Mouse (Mus musculus): ENCODE results near the gene Gm37240. TPM values are rescaled to one million over a fixed set of nuclear protein-coding genes. Genes with fewer than 3 reads are reported as not detected.

Gene Gm37240
- polyA plus RNA-seq, 1 experiment from 2014 or later, result 11.4 TPM

- no peaks in the 10 kb centered on the region for H3K9me3 ChIP-seq (replicated peaks; ENCODE audit: control insufficient read depth, low read length)
- 66% methylated on average over 1 of the region's 1 CpGs for WGBS
- H3K4me3 ChIP-seq (replicated peaks; ENCODE audit: low read length), result no peak overlapping the region
- peak overlapping the region; percentile 48; the same call in 1 of the 2 replicates for H3K27ac ChIP-seq (ENCODE audit: low read length)
- no peaks in the 10 kb centered on the region for H3K36me3 ChIP-seq (ENCODE audit: control insufficient read depth, insufficient read depth, low read length)
- H3K9ac ChIP-seq (ENCODE audit: low read length), result no peak overlapping the region
- ATAC-seq (ENCODE audit: insufficient read depth, low FRiP score), result peak; percentile 62; the same call in 1 of the 2 replicates
- no peak overlapping the region for H3K4me2 ChIP-seq (ENCODE audit: low read depth, low read length)
- H3K4me1 ChIP-seq (ENCODE audit: control insufficient read depth, insufficient read depth, low read length), result no peaks in the 10 kb centered on the region; the same call in 1 of the 2 replicates
- no peaks in the 10 kb centered on the region for H3K27me3 ChIP-seq (ENCODE audit: control insufficient read depth, insufficient read depth, low read length)
These were observed 963.6 kb downstream of the Gm37240 start for GRCm38 (mm10) chr3:84923670-84924069.

GRCm38 (mm10) chr3:84923256-84923655 is 964.1 kb downstream of the Gm37240 start:
- peak overlapping the region; percentile 48; the same call in 1 of the 2 replicates for H3K27ac ChIP-seq (ENCODE audit: low read length)
- H3K27me3 ChIP-seq (ENCODE audit: control insufficient read depth, insufficient read depth, low read length), result no peaks in the 10 kb centered on the region
- no peaks in the 10 kb centered on the region for H3K9me3 ChIP-seq (replicated peaks; ENCODE audit: control insufficient read depth, low read length)
- no peak overlapping the region for H3K9ac ChIP-seq (ENCODE audit: low read length)
- peaks cover 3% of the 10 kb centered on the region for H3K4me1 ChIP-seq (ENCODE audit: control insufficient read depth, insufficient read depth, low read length)
- WGBS, result 76% methylated on average over 1 of the region's 1 CpGs
- ATAC-seq (ENCODE audit: insufficient read depth, low FRiP score), result no peak
- H3K4me3 ChIP-seq (replicated peaks; ENCODE audit: low read length), result no peak overlapping the region
- no peak overlapping the region for H3K4me2 ChIP-seq (ENCODE audit: low read depth, low read length)
- H3K36me3 ChIP-seq (ENCODE audit: control insufficient read depth, insufficient read depth, low read length), result no peaks in the 10 kb centered on the region

GRCm38 (mm10) chr3:84921704-84922420 is 965.5 kb downstream of the Gm37240 start:
- Histone ChIP-seq H3K4me3 (replicated peaks; ENCODE audit: low read length) (no peak overlapping the region), H3K36me3 (ENCODE audit: control insufficient read depth, insufficient read depth, low read length) (no peaks in the 10 kb centered on the region), H3K4me2 (ENCODE audit: low read depth, low read length) (no peak overlapping the region), H3K27me3 (ENCODE audit: control insufficient read depth, insufficient read depth, low read length) (no peaks in the 10 kb centered on the region), H3K27ac (ENCODE audit: low read length) (no peak overlapping the region), H3K9me3 (replicated peaks; ENCODE audit: control insufficient read depth, low read length) (no peaks in the 10 kb centered on the region), H3K4me1 (ENCODE audit: control insufficient read depth, insufficient read depth, low read length) (peaks cover 6% of the 10 kb centered on the region), H3K9ac (ENCODE audit: low read length) (no peak overlapping the region)
- no peak for ATAC-seq (ENCODE audit: insufficient read depth, low FRiP score)
- 67% methylated on average over 6 of the region's 6 CpGs for WGBS

GRCm38 (mm10) chr3:84917903-84918679 is 969.2 kb downstream of the Gm37240 start:
- H3K4me1 ChIP-seq (ENCODE audit: control insufficient read depth, insufficient read depth, low read length), result peaks cover 6% of the 10 kb centered on the region
- H3K27ac ChIP-seq (ENCODE audit: low read length), result no peak overlapping the region
- no peak overlapping the region for H3K4me2 ChIP-seq (ENCODE audit: low read depth, low read length)
- 60% methylated on average over 9 of the region's 9 CpGs for WGBS
- ATAC-seq (ENCODE audit: insufficient read depth, low FRiP score), result no peak
- H3K9me3 ChIP-seq (replicated peaks; ENCODE audit: control insufficient read depth, low read length), result no peaks in the 10 kb centered on the region
- H3K9ac ChIP-seq (ENCODE audit: low read length), result no peak overlapping the region
- no peaks in the 10 kb centered on the region for H3K36me3 ChIP-seq (ENCODE audit: control insufficient read depth, insufficient read depth, low read length)
- H3K27me3 ChIP-seq (ENCODE audit: control insufficient read depth, insufficient read depth, low read length), result no peaks in the 10 kb centered on the region
- no peak overlapping the region for H3K4me3 ChIP-seq (replicated peaks; ENCODE audit: low read length)

- H3K36me3 ChIP-seq (ENCODE audit: control insufficient read depth, insufficient read depth, low read length), result no peaks in the 10 kb centered on the region
- H3K9me3 ChIP-seq (replicated peaks; ENCODE audit: control insufficient read depth, low read length), result no peaks in the 10 kb centered on the region
- no peak overlapping the region for H3K27ac ChIP-seq (ENCODE audit: low read length)
- WGBS, result 52% methylated on average over 1 of the region's 1 CpGs
- H3K4me1 ChIP-seq (ENCODE audit: control insufficient read depth, insufficient read depth, low read length), result peaks cover 6% of the 10 kb centered on the region
- no peak for ATAC-seq (ENCODE audit: insufficient read depth, low FRiP score)
- no peak overlapping the region for H3K9ac ChIP-seq (ENCODE audit: low read length)
- no peaks in the 10 kb centered on the region for H3K27me3 ChIP-seq (ENCODE audit: control insufficient read depth, insufficient read depth, low read length)
- H3K4me3 ChIP-seq (replicated peaks; ENCODE audit: low read length), result no peak overlapping the region
- no peak overlapping the region for H3K4me2 ChIP-seq (ENCODE audit: low read depth, low read length)
These were observed 973.0 kb downstream of the Gm37240 start for GRCm38 (mm10) chr3:84914284-84914683.

GRCm38 (mm10) chr3:84906528-84906927 is 980.8 kb downstream of the Gm37240 start:
- no peaks in the 10 kb centered on the region for H3K27me3 ChIP-seq (ENCODE audit: control insufficient read depth, insufficient read depth, low read length)
- H3K27ac ChIP-seq (ENCODE audit: low read length), result no peak overlapping the region
- H3K9ac ChIP-seq (ENCODE audit: low read length), result no peak overlapping the region
- H3K9me3 ChIP-seq (replicated peaks; ENCODE audit: control insufficient read depth, low read length), result no peaks in the 10 kb centered on the region
- no peak overlapping the region for H3K4me2 ChIP-seq (ENCODE audit: low read depth, low read length)
- no peak for ATAC-seq (ENCODE audit: insufficient read depth, low FRiP score)
- H3K4me1 ChIP-seq (ENCODE audit: control insufficient read depth, insufficient read depth, low read length), result no peaks in the 10 kb centered on the region
- H3K4me3 ChIP-seq (replicated peaks; ENCODE audit: low read length), result no peak overlapping the region
- H3K36me3 ChIP-seq (ENCODE audit: control insufficient read depth, insufficient read depth, low read length), result no peaks in the 10 kb centered on the region
- WGBS, result 12% methylated on average over 1 of the region's 1 CpGs

GRCm38 (mm10) chr3:84897952-84898351 is 989.4 kb downstream of the Gm37240 start:
- no peak overlapping the region for H3K4me2 ChIP-seq (ENCODE audit: low read depth, low read length)
- H3K9ac ChIP-seq (ENCODE audit: low read length), result no peak overlapping the region
- no peaks in the 10 kb centered on the region for H3K4me1 ChIP-seq (ENCODE audit: control insufficient read depth, insufficient read depth, low read length)
- no peaks in the 10 kb centered on the region for H3K27me3 ChIP-seq (ENCODE audit: control insufficient read depth, insufficient read depth, low read length)
- H3K4me3 ChIP-seq (replicated peaks; ENCODE audit: low read length), result no peak overlapping the region
- H3K27ac ChIP-seq (ENCODE audit: low read length), result no peak overlapping the region; the same call in 1 of the 2 replicates
- H3K36me3 ChIP-seq (ENCODE audit: control insufficient read depth, insufficient read depth, low read length), result no peaks in the 10 kb centered on the region
- no peak for ATAC-seq (ENCODE audit: insufficient read depth, low FRiP score)
- H3K9me3 ChIP-seq (replicated peaks; ENCODE audit: control insufficient read depth, low read length), result no peaks in the 10 kb centered on the region
- 48% methylated on average over 8 of the region's 8 CpGs for WGBS

GRCm38 (mm10) chr3:84890983-84891382 is 996.3 kb downstream of the Gm37240 start:
- no peak overlapping the region for H3K4me3 ChIP-seq (replicated peaks; ENCODE audit: low read length)
- no peak overlapping the region for H3K27ac ChIP-seq (ENCODE audit: low read length)
- H3K4me2 ChIP-seq (ENCODE audit: low read depth, low read length), result no peak overlapping the region
- no peaks in the 10 kb centered on the region for H3K9me3 ChIP-seq (replicated peaks; ENCODE audit: control insufficient read depth, low read length)
- no peaks in the 10 kb centered on the region for H3K4me1 ChIP-seq (ENCODE audit: control insufficient read depth, insufficient read depth, low read length)
- no peak for ATAC-seq (ENCODE audit: insufficient read depth, low FRiP score)
- no peak overlapping the region for H3K9ac ChIP-seq (ENCODE audit: low read length)
- H3K27me3 ChIP-seq (ENCODE audit: control insufficient read depth, insufficient read depth, low read length), result no peaks in the 10 kb centered on the region
- no peaks in the 10 kb centered on the region for H3K36me3 ChIP-seq (ENCODE audit: control insufficient read depth, insufficient read depth, low read length)
- WGBS, result 91% methylated on average over 5 of the region's 5 CpGs

GRCm38 (mm10) chr3:84889648-84890047 is 997.7 kb downstream of the Gm37240 start:
- Histone ChIP-seq H3K9ac (ENCODE audit: low read length) (no peak overlapping the region), H3K4me2 (ENCODE audit: low read depth, low read length) (no peak overlapping the region), H3K36me3 (ENCODE audit: control insufficient read depth, insufficient read depth, low read length) (no peaks in the 10 kb centered on the region), H3K9me3 (replicated peaks; ENCODE audit: control insufficient read depth, low read length) (no peaks in the 10 kb centered on the region), H3K27ac (ENCODE audit: low read length) (no peak overlapping the region), H3K4me1 (ENCODE audit: control insufficient read depth, insufficient read depth, low read length) (no peaks in the 10 kb centered on the region), H3K4me3 (replicated peaks; ENCODE audit: low read length) (no peak overlapping the region), H3K27me3 (ENCODE audit: control insufficient read depth, insufficient read depth, low read length) (no peaks in the 10 kb centered on the region)
- no peak; the same call in 1 of the 2 replicates for ATAC-seq (ENCODE audit: insufficient read depth, low FRiP score)
- WGBS, result 39% methylated on average over 1 of the region's 1 CpGs
